Mouse (Mus musculus) liver, embryonic 13.5 days (tissue): ENCODE data around the gene Trp53rka. TPM values are rescaled to one million over a fixed set of nuclear protein-coding genes. Genes with fewer than 3 reads are reported as not detected.
A peak's percentile ranks its signal among the peaks of the same experiment; 100 is the strongest.

Source experiments
- ATAC-seq: fragments of 200-750 bp; cut with Nextera tagmentation; 2 replicates; pipeline ENCODE4 v1.8.0; 2017; ENCODE audit warnings: low read depth, mild to moderate bottlenecking, moderate number of reproducible peaks, moderate library complexity
- DNase-seq: peaks from one replicate; pipeline ENCODE4 v3.0.0; 2022
- H3K27ac ChIP-seq: fragments of 300-500 bp; sonication (generic); 2 replicates; pipeline ENCODE4 v1.5.1; 2015; ENCODE audit warnings: moderate library complexity, mild to moderate bottlenecking, inconsistent platforms
- H3K27me3 ChIP-seq: fragments of 300-500 bp; sonication (generic); 2 replicates; pipeline ENCODE4 v1.6.1; 2015; ENCODE audit warnings: mild to moderate bottlenecking, inconsistent platforms
- H3K36me3 ChIP-seq: fragments of 300-500 bp; sonication (generic); 2 replicates; pipeline ENCODE4 v1.6.1; 2015; ENCODE audit warnings: mild to moderate bottlenecking, inconsistent platforms
- H3K4me1 ChIP-seq: fragments of 300-500 bp; sonication (generic); replicated peaks from 2 replicates; pipeline ENCODE4 v1.6.1; 2015; ENCODE audit warnings: inconsistent platforms
- H3K4me2 ChIP-seq: fragments of 300-500 bp; sonication (generic); 2 replicates; pipeline ENCODE4 v1.6.1; 2015; ENCODE audit warnings: inconsistent platforms, mild to moderate bottlenecking, moderate library complexity
- H3K4me3 ChIP-seq: fragments of 300-500 bp; sonication (generic); replicated peaks from 2 replicates; pipeline ENCODE4 v1.5.1; 2015; ENCODE audit warnings: mild to moderate bottlenecking, inconsistent platforms
- H3K9ac ChIP-seq: fragments of 300-500 bp; sonication (generic); 2 replicates; pipeline ENCODE4 v1.6.1; 2015; ENCODE audit warnings: mild to moderate bottlenecking, inconsistent platforms
- H3K9me3 ChIP-seq: fragments of 300-500 bp; sonication (generic); replicated peaks from 2 replicates; pipeline ENCODE4 v1.6.1; 2016; ENCODE audit warnings: inconsistent platforms
- WGBS: fragments of 180-500 bp; shearing (Covaris S2); methylation state at CpG from one replicate; pipeline ENCODE4 v1.1.7; 2015; ENCODE audit not compliant: insufficient replicate concordance; 5-methylcytosine and 5-hydroxymethylcytosine counted together
- polyA plus RNA-seq: library from polyadenylated mRNA; unstranded; fragments of >200 nt; fragmentation: Nextera tagmentation; extraction: Ambion mirVana; gene quantifications from 2 replicates; pipeline ENCODE4 v1.2.1, GENCODE M21; 2015

Trp53rka gene
- polyA plus RNA-seq, 1 experiment from 2014 or later, result 12.9 TPM

GRCm38 (mm10) chr2:165448475-165448874, 44.6 kb downstream of the Trp53rka start:
- Histone ChIP-seq H3K36me3 (no peaks in the 10 kb centered on the region), H3K9me3 (no peaks in the 10 kb centered on the region), H3K4me3 (no peak overlapping the region), H3K27me3 (no peaks in the 10 kb centered on the region), H3K4me2 (no peak overlapping the region), H3K27ac (no peak overlapping the region), H3K9ac (no peak overlapping the region), H3K4me1 (0 out of 2 replicates have a peak, but pooled peaks cover 5% of the 10 kb centered on the region)
- no peak for DNase-seq
- WGBS, result 54% methylated on average over 9 of the region's 9 CpGs
- no peak for ATAC-seq

DNA sequence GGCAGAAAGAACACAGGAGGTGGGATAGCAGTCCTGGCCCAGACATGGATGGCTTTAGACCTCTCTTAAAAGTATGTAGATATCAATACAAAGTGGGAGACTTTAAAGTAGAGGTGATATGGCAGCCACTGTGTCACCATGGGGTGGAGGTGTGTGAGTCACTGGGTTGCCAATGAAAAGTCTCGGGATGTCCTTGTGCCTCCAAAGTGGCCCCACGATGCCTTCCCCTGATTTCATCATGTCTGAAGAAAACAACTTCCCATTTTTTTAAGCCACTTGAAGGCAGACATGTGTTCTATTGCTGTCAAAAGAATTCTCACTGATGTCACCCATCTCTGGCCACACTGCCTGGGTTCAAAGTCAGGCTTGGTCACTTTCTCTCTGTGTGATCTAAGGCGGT, 48.3 kb downstream of the Trp53rka start:
- no peaks in the 10 kb centered on the region for H3K9me3 ChIP-seq

DNA sequence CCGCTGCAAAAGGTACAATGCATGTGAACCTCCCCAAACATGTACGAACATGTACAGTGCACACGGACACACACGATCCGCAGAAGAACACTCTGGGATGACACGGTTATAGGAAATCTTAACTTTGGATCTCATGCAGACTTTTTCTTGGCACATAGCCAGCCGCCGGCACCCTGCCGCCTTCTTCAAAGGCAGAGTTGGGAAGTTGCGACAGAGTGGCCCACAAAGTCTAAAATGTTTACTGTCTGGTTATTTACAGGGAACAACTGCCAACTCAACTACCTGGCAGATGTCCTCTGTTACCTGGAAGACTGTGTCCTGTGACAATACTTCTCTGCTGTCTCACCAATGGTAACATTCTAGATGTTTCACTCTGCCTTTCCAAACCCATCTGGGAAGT, 50.1 kb downstream of the Trp53rka start:
- no peak overlapping the region for H3K27ac ChIP-seq
- no peak overlapping the region for H3K4me3 ChIP-seq
- no peaks in the 10 kb centered on the region for H3K36me3 ChIP-seq
- no peak overlapping the region for H3K4me2 ChIP-seq
- no peaks in the 10 kb centered on the region for H3K9me3 ChIP-seq
- no peak for ATAC-seq
- no peak overlapping the region for H3K9ac ChIP-seq
- DNase-seq, result no peak
- WGBS, result 64% methylated on average over 10 of the region's 10 CpGs
- H3K27me3 ChIP-seq, result no peaks in the 10 kb centered on the region
- peaks cover 29% of the 10 kb centered on the region for H3K4me1 ChIP-seq

More for the DNA sequence above, 48.3 kb downstream of the Trp53rka start:
- 40% methylated on average over 3 of the region's 3 CpGs for WGBS
- Histone ChIP-seq H3K4me2 (no peak overlapping the region), H3K4me3 (no peak overlapping the region), H3K9ac (no peak overlapping the region), H3K4me1 (peaks cover 22% of the 10 kb centered on the region), H3K36me3 (no peaks in the 10 kb centered on the region), H3K27me3 (no peaks in the 10 kb centered on the region), H3K27ac (no peak overlapping the region)
- ATAC-seq, result no peak
- DNase-seq, result no peak

DNA sequence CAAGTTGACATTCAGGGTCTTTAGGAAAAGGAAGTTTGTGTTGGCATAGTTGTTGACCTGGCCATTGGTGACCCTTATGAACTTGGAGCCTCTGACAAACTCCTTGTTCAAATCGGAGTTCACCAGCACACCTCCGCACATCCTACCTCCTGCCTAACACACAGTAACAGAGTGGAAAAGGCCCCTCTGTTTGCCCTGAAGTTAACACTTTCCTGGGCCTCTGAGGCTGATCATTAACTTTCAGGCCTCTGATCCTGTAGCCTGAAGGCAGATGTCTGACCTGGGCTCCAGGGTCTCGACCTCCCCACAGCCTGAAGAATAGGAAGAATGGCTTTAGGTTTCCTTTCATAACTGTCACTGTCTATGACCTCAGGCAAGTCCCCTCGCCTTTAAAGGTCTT, 51.5 kb downstream of the Trp53rka start:
- no peak for DNase-seq
- H3K27me3 ChIP-seq, result no peaks in the 10 kb centered on the region
- no peaks in the 10 kb centered on the region for H3K36me3 ChIP-seq
- H3K4me2 ChIP-seq, result no peak overlapping the region
- H3K4me3 ChIP-seq, result no peak overlapping the region
- ATAC-seq, result peak; percentile 16; the same call in 1 of the 2 replicates
- peaks cover 29% of the 10 kb centered on the region for H3K4me1 ChIP-seq
- H3K9ac ChIP-seq, result no peak overlapping the region
- 52% methylated on average over 4 of the region's 4 CpGs for WGBS
- H3K9me3 ChIP-seq, result no peaks in the 10 kb centered on the region
- H3K27ac ChIP-seq, result peak overlapping the region; percentile 63

Other genes with a start within 250 kb of the Trp53rka start
- gene Slc35c2, start 205.5 kb downstream of the Trp53rka start, polyA plus RNA-seq, result 40.2 and 40.3 TPM in 2 replicates
- 14.2 and 16.7 TPM in 2 replicates for gene Elmo2, start 166.8 kb downstream of the Trp53rka start, polyA plus RNA-seq
- gene Zfp663, start 124.6 kb downstream of the Trp53rka start, polyA plus RNA-seq, result 0.05 and 0.07 TPM in 2 replicates
- 0.97 and 1.0 TPM in 2 replicates for gene Zfp334, start 105.1 kb downstream of the Trp53rka start, polyA plus RNA-seq
- 2.0 and 2.2 TPM in 2 replicates for gene Ocstamp, start 92.9 kb downstream of the Trp53rka start, polyA plus RNA-seq
- gene Slc13a3, start 20.1 kb downstream of the Trp53rka start, polyA plus RNA-seq, result 4.4 and 4.9 TPM in 2 replicates
- gene Slc2a10, start 10.5 kb upstream of the Trp53rka start, polyA plus RNA-seq, result 0.36 and 0.46 TPM in 2 replicates
- gene Eya2, start 101.7 kb upstream of the Trp53rka start, polyA plus RNA-seq, result 0.13 and 0.23 TPM in 2 replicates